Mouse (Mus musculus) heart, adult 18-20 months (tissue): ENCODE measurements around the gene Prdm8. TPM values are rescaled to one million over a fixed set of nuclear protein-coding genes. Genes with fewer than 3 reads are reported as not detected.

Experiments
- total RNA-seq, 2 experiments: library from RNA; stranded (reverse); gene quantifications; 2 replicates each; pipeline ENCODE4 v1.2.3; 2021

The Prdm8 gene
- total RNA-seq, 2 experiments from 2014 or later = 0.20 to 0.31 TPM

Other genes starting within 250 kb of the Prdm8 start
- 10 to 100 TPM; 71.9 to 74.8 TPM for gene Antxr2, start 136.2 kb upstream of the Prdm8 start, total RNA-seq
- gene Fgf5, start 87.0 kb downstream of the Prdm8 start, total RNA-seq = under 1 TPM in 1 of 2 experiments, not detected in 1; 0.10 TPM
- under 1 TPM in 1 of 2 experiments, not detected in 1; 0.33 TPM for gene Cfap299, start 162.1 kb downstream of the Prdm8 start, total RNA-seq